Mouse (Mus musculus): ENCODE measurements around the gene Acbd6. TPM values are rescaled to one million over a fixed set of nuclear protein-coding genes. Genes with fewer than 3 reads are reported as not detected.

The Acbd6 gene
- total RNA-seq, 1 experiment, result 49.8 TPM

DNA sequence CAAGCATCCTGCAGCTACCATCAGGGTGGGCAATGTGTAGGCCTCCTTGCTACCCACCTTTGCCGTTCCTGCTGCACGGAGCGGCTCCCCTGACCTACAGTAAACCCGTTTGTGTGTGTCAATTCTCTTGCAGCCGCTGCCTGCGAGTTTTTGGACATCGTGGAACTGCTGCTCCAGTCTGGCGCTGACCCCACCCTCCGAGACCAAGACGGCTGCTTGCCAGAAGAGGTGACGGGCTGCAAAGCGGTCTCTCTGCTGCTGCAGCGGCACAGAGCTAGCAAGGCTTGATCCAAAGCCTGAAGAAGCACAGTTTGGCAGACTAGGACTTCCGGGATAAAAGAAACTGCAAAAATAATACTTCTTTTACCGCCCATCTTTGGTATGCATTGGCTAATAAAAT, 128.9 kb downstream of the Acbd6 start:
- H3K9ac ChIP-seq (ENCODE audit: insufficient read depth, low read depth, low read length, poor library complexity, severe bottlenecking), result no peak overlapping the region
- no peaks in the 10 kb centered on the region; a peak in 1 of 4 replicates for H3K4me1 ChIP-seq (ENCODE audit: control insufficient read depth in 2 of 2, insufficient read depth in 2 of 2, low read length in 2 of 2, poor library complexity in 1 of 2)
- DNase-seq (ENCODE audit: low read depth, low spot score), result no peak
- H3K27ac ChIP-seq (ENCODE audit: insufficient read depth, low read depth, low read length, poor library complexity, severe bottlenecking), result no peak overlapping the region
- H3K9me3 ChIP-seq (ENCODE audit: control insufficient read depth, insufficient read depth, low read depth, low read length), result no peaks in the 10 kb centered on the region
- H3K36me3 ChIP-seq (ENCODE audit: control insufficient read depth, insufficient read depth, low read length, poor library complexity, severe bottlenecking), result no peaks in the 10 kb centered on the region
- in situ Hi-C loops (cut with MboI; ENCODE audit: low sequenced_read_pairs in 2 of 2, unreplicated experiment in 2 of 2), result no loop called here
- no peak for TF ChIP-seq HCFC1 (IDR thresholded peaks at IDR 0.05; ENCODE audit: borderline replicate concordance, insufficient read depth, low read length)
- no peak for TF ChIP-seq CHD2 (IDR thresholded peaks at IDR 0.05; ENCODE audit: low read depth, low read length)
- H3K4me3 ChIP-seq (ENCODE audit: insufficient read depth in 1 of 2, low read depth in 1 of 2, low read length in 2 of 2, poor library complexity in 1 of 2, severe bottlenecking in 1 of 2), result no peak overlapping the region

DNA sequence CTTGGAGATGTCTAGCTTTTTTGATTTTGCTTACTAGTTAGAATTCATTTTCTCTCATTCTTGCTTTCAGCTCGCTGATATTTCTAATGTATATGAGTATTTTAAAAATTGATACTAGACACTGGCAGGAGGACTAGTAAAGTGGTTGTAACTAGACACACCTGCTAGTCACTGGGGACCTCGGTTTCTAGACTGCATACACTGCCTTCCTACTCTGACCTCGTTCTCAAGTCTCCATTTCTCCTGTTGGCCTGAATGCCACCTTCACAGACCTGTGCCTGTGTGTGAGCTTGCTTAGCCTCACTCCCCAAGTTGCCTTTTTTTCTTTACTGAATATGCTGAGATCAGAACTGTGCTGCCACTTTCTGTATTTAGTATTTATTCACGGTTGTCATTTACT, 131.2 kb downstream of the Acbd6 start:
- H3K4me3 ChIP-seq (ENCODE audit: insufficient read depth in 1 of 2, low read depth in 1 of 2, low read length in 2 of 2, poor library complexity in 1 of 2, severe bottlenecking in 1 of 2), result no peak overlapping the region
- no peak for TF ChIP-seq HCFC1 (IDR thresholded peaks at IDR 0.05; ENCODE audit: borderline replicate concordance, insufficient read depth, low read length)
- TF ChIP-seq ZC3H11A (IDR thresholded peaks at IDR 0.05; ENCODE audit: borderline replicate concordance, low read depth, low read length), result no peak
- TF ChIP-seq ZNF384 (IDR thresholded peaks at IDR 0.05; ENCODE audit: low read depth, low read length), result no peak
- no peak for TF ChIP-seq CHD2 (IDR thresholded peaks at IDR 0.05; ENCODE audit: low read depth, low read length)
- no peak for TF ChIP-seq MAFK (IDR thresholded peaks at IDR 0.05; ENCODE audit: insufficient read depth, low read depth, low read length)
- no peak overlapping the region for H3K27ac ChIP-seq (ENCODE audit: insufficient read depth, low read depth, low read length, poor library complexity, severe bottlenecking)
- no peaks in the 10 kb centered on the region; a peak in 1 of 4 replicates for H3K4me1 ChIP-seq (ENCODE audit: control insufficient read depth in 2 of 2, insufficient read depth in 2 of 2, low read length in 2 of 2, poor library complexity in 1 of 2)
- no peak overlapping the region for H3K9ac ChIP-seq (ENCODE audit: insufficient read depth, low read depth, low read length, poor library complexity, severe bottlenecking)
- no peaks in the 10 kb centered on the region for H3K9me3 ChIP-seq (ENCODE audit: control insufficient read depth, insufficient read depth, low read depth, low read length)
- no peaks in the 10 kb centered on the region for H3K36me3 ChIP-seq (ENCODE audit: control insufficient read depth, insufficient read depth, low read length, poor library complexity, severe bottlenecking)
- in situ Hi-C loops (cut with MboI; ENCODE audit: low sequenced_read_pairs in 2 of 2, unreplicated experiment in 2 of 2), result no loop called here
- no peak for DNase-seq (ENCODE audit: low read depth, low spot score)

DNA sequence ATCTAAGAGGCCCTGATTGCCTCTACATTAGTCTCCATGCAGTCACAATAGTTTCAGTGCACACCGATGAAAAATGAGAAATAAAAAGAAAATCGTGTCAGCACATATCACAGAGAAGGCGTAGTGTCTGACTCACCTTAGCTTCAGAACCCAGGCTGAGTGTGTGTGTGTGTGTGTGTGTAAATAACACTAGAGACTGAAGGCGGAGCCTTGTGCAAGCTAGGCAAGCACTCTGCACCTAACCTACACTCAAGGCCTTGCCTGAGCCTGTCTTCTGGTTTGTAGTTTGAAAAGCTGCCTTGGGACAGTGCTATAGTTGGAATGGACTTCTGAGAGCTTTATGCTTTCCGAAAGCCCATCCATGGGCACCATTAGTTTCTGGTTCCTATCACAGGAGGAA, 131.6 kb downstream of the Acbd6 start:
- no peak for TF ChIP-seq ZNF384 (IDR thresholded peaks at IDR 0.05; ENCODE audit: low read depth, low read length)
- Histone ChIP-seq H3K27ac (ENCODE audit: insufficient read depth, low read depth, low read length, poor library complexity, severe bottlenecking) (no peak overlapping the region), H3K4me1 (ENCODE audit: control insufficient read depth in 2 of 2, insufficient read depth in 2 of 2, low read length in 2 of 2, poor library complexity in 1 of 2) (no peaks in the 10 kb centered on the region; a peak in 1 of 4 replicates), H3K4me3 (ENCODE audit: insufficient read depth in 1 of 2, low read depth in 1 of 2, low read length in 2 of 2, poor library complexity in 1 of 2, severe bottlenecking in 1 of 2) (no peak overlapping the region), H3K9ac (ENCODE audit: insufficient read depth, low read depth, low read length, poor library complexity, severe bottlenecking) (no peak overlapping the region), H3K9me3 (ENCODE audit: control insufficient read depth, insufficient read depth, low read depth, low read length) (no peaks in the 10 kb centered on the region), H3K36me3 (ENCODE audit: control insufficient read depth, insufficient read depth, low read length, poor library complexity, severe bottlenecking) (no peaks in the 10 kb centered on the region)
- in situ Hi-C loops (cut with MboI; ENCODE audit: low sequenced_read_pairs in 2 of 2, unreplicated experiment in 2 of 2), result no loop called here
- no peak for DNase-seq (ENCODE audit: low read depth, low spot score)

DNA sequence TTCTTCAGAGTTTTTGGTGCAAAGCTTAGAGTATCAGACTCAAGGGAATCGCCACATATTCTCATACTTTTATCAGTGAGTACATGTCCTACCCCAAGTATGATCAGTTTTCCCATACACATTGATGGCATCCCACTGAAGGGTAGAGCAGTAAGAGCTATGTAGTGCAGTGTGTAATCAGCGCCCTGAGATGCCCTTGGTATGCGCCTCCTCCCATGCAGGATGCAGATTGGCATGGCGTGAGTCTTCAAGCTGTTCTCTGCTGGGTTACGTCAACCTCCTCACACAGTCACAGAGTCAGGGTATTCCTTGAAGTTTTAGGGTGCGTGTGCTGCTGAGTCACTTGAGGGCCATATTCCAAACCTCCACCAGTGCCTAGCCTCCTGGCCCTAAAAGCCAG, 134.3 kb downstream of the Acbd6 start:
- in situ Hi-C loops (cut with MboI; ENCODE audit: low sequenced_read_pairs in 2 of 2, unreplicated experiment in 2 of 2), result no loop called here
- Histone ChIP-seq H3K36me3 (ENCODE audit: control insufficient read depth, insufficient read depth, low read length, poor library complexity, severe bottlenecking) (no peaks in the 10 kb centered on the region), H3K4me3 (ENCODE audit: insufficient read depth in 1 of 2, low read depth in 1 of 2, low read length in 2 of 2, poor library complexity in 1 of 2, severe bottlenecking in 1 of 2) (no peak overlapping the region), H3K4me1 (ENCODE audit: control insufficient read depth in 2 of 2, insufficient read depth in 2 of 2, low read length in 2 of 2, poor library complexity in 1 of 2) (no peaks in the 10 kb centered on the region; a peak in 1 of 4 replicates), H3K27ac (ENCODE audit: insufficient read depth, low read depth, low read length, poor library complexity, severe bottlenecking) (no peak overlapping the region), H3K9ac (ENCODE audit: insufficient read depth, low read depth, low read length, poor library complexity, severe bottlenecking) (no peak overlapping the region), H3K9me3 (ENCODE audit: control insufficient read depth, insufficient read depth, low read depth, low read length) (no peaks in the 10 kb centered on the region)
- TF ChIP-seq MAFK (IDR thresholded peaks at IDR 0.05; ENCODE audit: insufficient read depth, low read depth, low read length), result no peak
- no peak for DNase-seq (ENCODE audit: low read depth, low spot score)

DNA sequence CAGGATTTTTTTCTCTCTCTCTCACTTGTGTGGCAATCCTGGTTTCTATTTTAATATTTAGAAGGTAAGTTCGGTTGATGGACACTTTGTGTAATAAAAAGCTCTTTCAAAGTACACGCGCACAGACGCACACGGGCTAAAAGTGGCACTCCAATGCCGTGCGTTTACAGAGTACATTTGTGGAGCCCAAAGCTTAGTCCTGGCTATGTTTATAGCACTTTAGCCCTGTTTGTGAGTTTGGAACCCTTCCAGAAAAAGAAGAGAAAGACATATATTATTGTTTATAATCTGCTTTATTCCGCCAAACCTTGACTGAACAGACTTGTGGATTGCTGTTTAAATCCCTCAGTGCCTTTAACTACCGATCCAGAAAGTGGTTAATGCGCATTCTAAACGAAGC, 135.1 kb downstream of the Acbd6 start:
- no peaks in the 10 kb centered on the region for H3K36me3 ChIP-seq (ENCODE audit: control insufficient read depth, insufficient read depth, low read length, poor library complexity, severe bottlenecking)
- no peak overlapping the region for H3K27ac ChIP-seq (ENCODE audit: insufficient read depth, low read depth, low read length, poor library complexity, severe bottlenecking)
- no peak for DNase-seq (ENCODE audit: low read depth, low spot score)
- no peaks in the 10 kb centered on the region for H3K9me3 ChIP-seq (ENCODE audit: control insufficient read depth, insufficient read depth, low read depth, low read length)
- no peak overlapping the region for H3K9ac ChIP-seq (ENCODE audit: insufficient read depth, low read depth, low read length, poor library complexity, severe bottlenecking)
- H3K4me3 ChIP-seq (ENCODE audit: insufficient read depth in 1 of 2, low read depth in 1 of 2, low read length in 2 of 2, poor library complexity in 1 of 2, severe bottlenecking in 1 of 2), result no peak overlapping the region
- no peak for TF ChIP-seq HCFC1 (IDR thresholded peaks at IDR 0.05; ENCODE audit: borderline replicate concordance, insufficient read depth, low read length)
- H3K4me1 ChIP-seq (ENCODE audit: control insufficient read depth in 2 of 2, insufficient read depth in 2 of 2, low read length in 2 of 2, poor library complexity in 1 of 2), result no peaks in the 10 kb centered on the region; a peak in 1 of 4 replicates
- in situ Hi-C loops (cut with MboI; ENCODE audit: low sequenced_read_pairs in 2 of 2, unreplicated experiment in 2 of 2), result no loop called here
